Mouse (Mus musculus) neural tube, embryonic 11.5 days (tissue): Measurements from ENCODE around the gene Npas3. TPM values are rescaled to one million over a fixed set of nuclear protein-coding genes. Genes with fewer than 3 reads are reported as not detected.

Experiments
- ATAC-seq: fragments of 200-750 bp; cut with Nextera tagmentation; 2 replicates; pipeline ENCODE4 v1.8.0; 2017; ENCODE audit warnings: moderate number of reproducible peaks, mild to moderate bottlenecking, moderate TSS enrichment, moderate library complexity; ENCODE audit not compliant: insufficient read depth, low FRiP score, low TSS enrichment
- DNase-seq: peaks from one replicate; pipeline ENCODE4 v3.0.0-alpha.2; 2015; ENCODE audit warnings: low spot score
- H3K27ac ChIP-seq: fragments of 300-500 bp; sonication (generic); 2 replicates; pipeline ENCODE4 v1.5.1; 2014; ENCODE audit warnings: low read depth, mild to moderate bottlenecking, low read length
- H3K27me3 ChIP-seq: fragments of 300-500 bp; sonication (generic); 2 replicates; pipeline ENCODE4 v1.6.1; 2014; ENCODE audit warnings: mild to moderate bottlenecking, low read length, mixed read lengths; ENCODE audit not compliant: control insufficient read depth, insufficient read depth
- H3K36me3 ChIP-seq: fragments of 300-500 bp; sonication (generic); 2 replicates; pipeline ENCODE4 v1.6.1; 2014; ENCODE audit warnings: mild to moderate bottlenecking, low read length, moderate library complexity, mixed read lengths; ENCODE audit not compliant: control insufficient read depth, insufficient read depth
- H3K4me1 ChIP-seq: fragments of 300-500 bp; sonication (generic); 2 replicates; pipeline ENCODE4 v1.6.1; 2014; ENCODE audit warnings: low read length, mixed read lengths; ENCODE audit not compliant: control insufficient read depth, insufficient read depth
- H3K4me2 ChIP-seq: fragments of 300-500 bp; sonication (generic); 2 replicates; pipeline ENCODE4 v1.6.1; 2014; ENCODE audit warnings: low read depth, mild to moderate bottlenecking, moderate library complexity
- H3K4me3 ChIP-seq: fragments of 300-500 bp; sonication (generic); 2 replicates; pipeline ENCODE4 v1.5.1; 2014; ENCODE audit warnings: low read depth, low read length
- H3K9ac ChIP-seq: fragments of 300-500 bp; sonication (generic); 2 replicates; pipeline ENCODE4 v1.6.1; 2014; ENCODE audit warnings: mild to moderate bottlenecking, low read length
- H3K9me3 ChIP-seq: fragments of 300-500 bp; sonication (generic); 2 replicates; pipeline ENCODE4 v1.6.1; 2016; ENCODE audit warnings: low read length; ENCODE audit not compliant: control insufficient read depth
- WGBS: fragments of 180-500 bp; shearing (Covaris S2); extraction: QIAGEN DNeasy Blood & Tissue Kit; methylation state at CpG from one replicate; pipeline ENCODE4 v1.1.7; 2014; 5-methylcytosine and 5-hydroxymethylcytosine counted together
- polyA plus RNA-seq: library from polyadenylated mRNA; unstranded; fragments of >200 nt; fragmentation: Nextera tagmentation; extraction: Ambion mirVana; gene quantifications from 2 replicates; pipeline ENCODE4 v1.2.1, GENCODE M21; 2014

The Npas3 gene
- polyA plus RNA-seq, 1 experiment from 2014 or later: 18.0 TPM

GRCm38 (mm10) chr12:54101307-54101870, 852.9 kb downstream of the Npas3 start:
- ATAC-seq: no peak
- H3K9ac ChIP-seq: no peak overlapping the region

GRCm38 (mm10) chr12:54102500-54102899, 854.0 kb downstream of the Npas3 start:
- no peak overlapping the region for H3K9ac ChIP-seq
- WGBS: 60% methylated on average over 6 of the region's 6 CpGs
- H3K4me1 ChIP-seq: no peaks in the 10 kb centered on the region; the same call in 1 of the 2 replicates
- H3K4me3 ChIP-seq: no peak overlapping the region
- H3K27ac ChIP-seq: no peak overlapping the region
- ATAC-seq (no peak), DNase-seq (no peak)
- H3K27me3 ChIP-seq: no peaks in the 10 kb centered on the region
- H3K4me2 ChIP-seq: no peak overlapping the region
- no peaks in the 10 kb centered on the region for H3K36me3 ChIP-seq
- H3K9me3 ChIP-seq: no peaks in the 10 kb centered on the region

More at GRCm38 (mm10) chr12:54101307-54101870, 852.9 kb downstream of the Npas3 start:
- Histone ChIP-seq H3K9me3 (no peaks in the 10 kb centered on the region), H3K4me1 (no peaks in the 10 kb centered on the region; the same call in 1 of the 2 replicates), H3K4me2 (no peak overlapping the region), H3K36me3 (no peaks in the 10 kb centered on the region), H3K27me3 (no peaks in the 10 kb centered on the region), H3K4me3 (no peak overlapping the region), H3K27ac (no peak overlapping the region)
- 65% methylated on average over 4 of the region's 5 CpGs for whole genome bisulfite sequencing
- DNase-seq: no peak

- H3K4me3 ChIP-seq: no peak overlapping the region
- no peaks in the 10 kb centered on the region; the same call in 1 of the 2 replicates for H3K4me1 ChIP-seq
- WGBS: 76% methylated on average over 5 of the region's 5 CpGs
- DNase-seq (no peak), ATAC-seq (no peak)
- no peaks in the 10 kb centered on the region for H3K9me3 ChIP-seq
- H3K27me3 ChIP-seq: no peaks in the 10 kb centered on the region
- no peaks in the 10 kb centered on the region for H3K36me3 ChIP-seq
- no peak overlapping the region for H3K9ac ChIP-seq
- no peak overlapping the region for H3K4me2 ChIP-seq
- no peak overlapping the region for H3K27ac ChIP-seq
These were observed 857.1 kb downstream of the Npas3 start for GRCm38 (mm10) chr12:54105531-54105930.

GRCm38 (mm10) chr12:54105946-54106345, 857.5 kb downstream of the Npas3 start:
- no peaks in the 10 kb centered on the region for H3K27me3 ChIP-seq
- no peak overlapping the region for H3K27ac ChIP-seq
- 75% methylated on average over 3 of the region's 3 CpGs for WGBS
- no peak overlapping the region for H3K9ac ChIP-seq
- H3K4me1 ChIP-seq: no peaks in the 10 kb centered on the region; the same call in 1 of the 2 replicates
- ATAC-seq (no peak), DNase-seq (no peak)
- no peak overlapping the region for H3K4me2 ChIP-seq
- H3K4me3 ChIP-seq: no peak overlapping the region
- H3K9me3 ChIP-seq: no peaks in the 10 kb centered on the region
- H3K36me3 ChIP-seq: no peaks in the 10 kb centered on the region

- Histone ChIP-seq H3K9me3 (no peaks in the 10 kb centered on the region), H3K4me2 (no peak overlapping the region), H3K27ac (no peak overlapping the region), H3K36me3 (no peaks in the 10 kb centered on the region), H3K4me1 (no peaks in the 10 kb centered on the region), H3K27me3 (no peaks in the 10 kb centered on the region), H3K9ac (no peak overlapping the region), H3K4me3 (no peak overlapping the region)
- 57% methylated on average over 2 of the region's 2 CpGs for WGBS
- DNase-seq (no peak), ATAC-seq (no peak)
These were observed 861.9 kb downstream of the Npas3 start for GRCm38 (mm10) chr12:54110342-54110741.

- no peaks in the 10 kb centered on the region for H3K4me1 ChIP-seq
- no peak overlapping the region for H3K9ac ChIP-seq
- H3K36me3 ChIP-seq: no peaks in the 10 kb centered on the region
- no peak overlapping the region for H3K4me3 ChIP-seq
- DNase-seq (no peak), ATAC-seq (no peak)
- 39% methylated on average over 3 of the region's 3 CpGs for WGBS
- H3K9me3 ChIP-seq: no peaks in the 10 kb centered on the region
- no peak overlapping the region for H3K4me2 ChIP-seq
- no peaks in the 10 kb centered on the region for H3K27me3 ChIP-seq
- no peak overlapping the region for H3K27ac ChIP-seq
These were observed 862.5 kb downstream of the Npas3 start for GRCm38 (mm10) chr12:54110930-54111329.

- WGBS: 85% methylated on average over 1 of the region's 1 CpGs
- no peak overlapping the region for H3K4me2 ChIP-seq
- H3K9ac ChIP-seq: no peak overlapping the region
- no peaks in the 10 kb centered on the region for H3K27me3 ChIP-seq
- no peak for ATAC-seq
- H3K4me3 ChIP-seq: no peak overlapping the region
- H3K9me3 ChIP-seq: no peaks in the 10 kb centered on the region
- no peak overlapping the region for H3K27ac ChIP-seq
- no peaks in the 10 kb centered on the region for H3K36me3 ChIP-seq
- DNase-seq: no peak
- no peaks in the 10 kb centered on the region for H3K4me1 ChIP-seq
These were observed 871.9 kb downstream of the Npas3 start for GRCm38 (mm10) chr12:54120386-54120785.

- 91% methylated on average over 3 of the region's 3 CpGs for WGBS
- Histone ChIP-seq H3K27ac (no peak overlapping the region), H3K4me1 (no peaks in the 10 kb centered on the region), H3K9ac (no peak overlapping the region), H3K4me2 (no peak overlapping the region), H3K27me3 (no peaks in the 10 kb centered on the region), H3K36me3 (no peaks in the 10 kb centered on the region), H3K9me3 (no peaks in the 10 kb centered on the region), H3K4me3 (no peak overlapping the region)
- DNase-seq (no peak), ATAC-seq (no peak)
These were observed 872.8 kb downstream of the Npas3 start for GRCm38 (mm10) chr12:54121286-54121685.
